Mouse (Mus musculus): ENCODE measurements at regions not wholly inside any gene's neighbourhood (a gene's known extent, or its start where the extent isn't known, plus 50 kb on each side); places are given as distances from the start of the nearest gene placed in this dataset.

DNA sequence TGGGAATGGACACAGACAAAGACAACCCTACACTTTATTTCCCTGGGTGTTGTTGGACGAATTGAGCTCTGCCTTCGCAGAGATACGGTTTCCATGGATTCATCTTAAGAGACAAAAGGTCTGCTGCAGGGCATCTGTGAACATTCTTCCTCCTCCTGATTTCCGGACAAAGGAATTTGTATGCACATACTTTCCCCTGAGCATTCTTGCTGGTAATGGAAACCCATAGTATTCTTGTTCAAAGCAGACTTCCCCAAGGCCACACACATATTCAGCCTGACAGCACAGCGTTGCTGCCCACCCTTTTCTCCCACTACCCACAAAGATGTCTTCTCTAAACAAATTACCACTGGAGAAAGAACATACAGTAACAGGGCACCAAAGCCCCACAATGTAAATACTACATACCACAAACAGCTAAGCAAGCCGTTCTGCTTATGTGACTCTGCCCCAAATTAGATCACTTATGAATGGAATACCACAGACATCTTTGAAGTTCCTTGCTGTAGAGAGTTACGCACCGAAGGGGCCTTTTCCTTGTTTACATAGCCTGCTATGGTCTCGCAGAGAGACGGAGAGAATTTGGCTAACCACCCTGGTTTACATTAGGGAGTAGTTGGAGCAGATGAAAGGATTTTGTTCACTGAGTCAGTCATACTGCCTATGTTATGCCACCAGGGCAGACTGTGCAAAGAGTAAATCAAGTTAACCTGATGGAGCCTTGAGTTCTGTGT lies 96.0 kb upstream of the Tas2r134 start:
- no peaks in the 10 kb centered on the region for H3K27me3 ChIP-seq (ENCODE audit: control insufficient read depth in 1 of 2, insufficient read depth in 2 of 2, low read length in 2 of 2)
- no peak overlapping the region for H3K9ac ChIP-seq (ENCODE audit: control insufficient read depth, low read depth, low read length, poor library complexity, severe bottlenecking)
- H3K27ac ChIP-seq (ENCODE audit: control insufficient read depth, low read depth, low read length) = no peak overlapping the region
- H3K4me3 ChIP-seq (ENCODE audit: control insufficient read depth in 1 of 2, insufficient read depth in 1 of 2, low read depth in 2 of 2, low read length in 2 of 2) = no peak overlapping the region
- no peaks in the 10 kb centered on the region for H3K9me3 ChIP-seq (replicated peaks; ENCODE audit: insufficient read depth, low read length)
- no peaks in the 10 kb centered on the region for H3K79me2 ChIP-seq (ENCODE audit: control insufficient read depth, insufficient read depth, low read length, poor library complexity)
- no peak for DNase-seq (ENCODE audit: low read depth, low spot score)
- no peaks in the 10 kb centered on the region for H3K4me1 ChIP-seq (ENCODE audit: control insufficient read depth in 1 of 2, insufficient read depth in 2 of 2, low read length in 2 of 2)
- no peaks in the 10 kb centered on the region for H3K36me3 ChIP-seq (ENCODE audit: control insufficient read depth in 1 of 2, insufficient read depth in 2 of 2, low read length in 2 of 2)
- TF ChIP-seq TBP (IDR thresholded peaks at IDR 0.05; ENCODE audit: low read depth, low read length) (no peak), EP300 (IDR thresholded peaks at IDR 0.05; ENCODE audit: low read depth in 1 of 2, low read length in 2 of 2) (no peak), POLR2A (IDR thresholded peaks at IDR 0.05; ENCODE audit: control insufficient read depth in 1 of 2, insufficient read depth in 1 of 2, low read depth in 1 of 2, low read length in 2 of 2, poor library complexity in 1 of 2) (no peak), USF1 (IDR thresholded peaks at IDR 0.05; ENCODE audit: low read depth, low read length) (no peak), UBTF (IDR thresholded peaks at IDR 0.05; ENCODE audit: borderline replicate concordance, insufficient read depth, low read depth, low read length) (no peak), RCOR1 (IDR thresholded peaks at IDR 0.05; ENCODE audit: low read depth, low read length) (no peak), E2F4 (IDR thresholded peaks at IDR 0.05; ENCODE audit: borderline replicate concordance, low read depth, low read length) (no peak), HCFC1 (IDR thresholded peaks at IDR 0.05; ENCODE audit: low read depth, low read length) (no peak), ETS1 (IDR thresholded peaks at IDR 0.05; ENCODE audit: low read depth, low read length) (no peak), MAX (IDR thresholded peaks at IDR 0.05; ENCODE audit: low read length) (no peak), POLR2AphosphoS2 (IDR thresholded peaks at IDR 0.05; ENCODE audit: low read length) (no peak), TAL1 (IDR thresholded peaks at IDR 0.05; ENCODE audit: low read length) (no peak), KAT2A (conservative IDR thresholded peaks at IDR 0.05; ENCODE audit: low read depth, low read length) (no peak), ZNF384 (IDR thresholded peaks at IDR 0.05; ENCODE audit: low read depth, low read length) (no peak), ZC3H11A (IDR thresholded peaks at IDR 0.05; ENCODE audit: low read depth, low read length) (no peak), BHLHE40 (IDR thresholded peaks at IDR 0.05; ENCODE audit: borderline replicate concordance, low read depth, low read length) (no peak), JUND (IDR thresholded peaks at IDR 0.05; ENCODE audit: low read depth, low read length) (no peak)

DNA sequence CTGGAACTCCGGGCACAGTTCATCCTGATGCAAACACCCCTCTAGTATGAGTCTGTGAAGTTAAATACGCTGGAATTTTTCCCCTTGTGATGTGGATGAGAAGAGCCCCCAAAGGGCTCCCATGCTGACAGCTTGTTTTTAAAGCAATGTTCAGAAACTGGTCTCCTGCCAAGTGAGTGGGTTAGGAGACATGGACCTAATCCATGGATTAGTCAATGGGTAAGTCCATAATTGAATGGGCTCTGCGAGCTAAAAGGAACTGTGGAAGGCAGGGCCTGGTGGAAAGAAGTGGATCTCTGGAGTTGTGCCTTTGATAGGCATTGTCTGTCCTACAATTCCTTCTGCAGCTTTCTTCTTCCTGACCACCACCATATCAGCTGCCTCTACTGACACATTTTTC lies 104.5 kb upstream of the Tas2r134 start:
- Histone ChIP-seq H3K4me1 (ENCODE audit: control insufficient read depth in 1 of 2, insufficient read depth in 2 of 2, low read length in 2 of 2) (peaks cover 0 to 3% of the 10 kb centered on the region in 2 experiments; a peak in 3 of 4 replicates), H3K9me3 (replicated peaks; ENCODE audit: insufficient read depth, low read length) (no peaks in the 10 kb centered on the region), H3K36me3 (ENCODE audit: control insufficient read depth in 1 of 2, insufficient read depth in 2 of 2, low read length in 2 of 2) (peaks cover 0 to 3% of the 10 kb centered on the region in 2 experiments; a peak in 2 of 4 replicates)

More for the DNA sequence above, 104.5 kb upstream of the Tas2r134 start:
- DNase-seq (ENCODE audit: low read depth, low spot score) = no peak
- TF ChIP-seq E2F4 (IDR thresholded peaks at IDR 0.05; ENCODE audit: borderline replicate concordance, low read depth, low read length) = no peak
- TF ChIP-seq SMC3 (IDR thresholded peaks at IDR 0.05; ENCODE audit: low read depth, low read length) = no peak
- no peak for TF ChIP-seq TCF12 (IDR thresholded peaks at IDR 0.05; ENCODE audit: low read depth, low read length)
- TF ChIP-seq CHD2 (IDR thresholded peaks at IDR 0.05; ENCODE audit: low read length) = no peak
- TF ChIP-seq ZC3H11A (IDR thresholded peaks at IDR 0.05; ENCODE audit: low read depth, low read length) = no peak
- TF ChIP-seq SIN3A (IDR thresholded peaks at IDR 0.05; ENCODE audit: low read length) = no peak
- TF ChIP-seq ZNF384 (IDR thresholded peaks at IDR 0.05; ENCODE audit: low read depth, low read length) = no peak
- TF ChIP-seq MYC (IDR thresholded peaks at IDR 0.05; ENCODE audit: low read depth, low read length) = no peak
- no peak for TF ChIP-seq GABPA (IDR thresholded peaks at IDR 0.05; ENCODE audit: low read depth, low read length)
- TF ChIP-seq RCOR1 (IDR thresholded peaks at IDR 0.05; ENCODE audit: low read depth, low read length) = no peak
- TF ChIP-seq USF1 (IDR thresholded peaks at IDR 0.05; ENCODE audit: low read depth, low read length) = no peak
- no peak for TF ChIP-seq MXI1 (IDR thresholded peaks at IDR 0.05; ENCODE audit: low read depth, low read length)
- Histone ChIP-seq H3K9ac (ENCODE audit: control insufficient read depth, low read depth, low read length, poor library complexity, severe bottlenecking) (no peak overlapping the region), H3K27me3 (ENCODE audit: control insufficient read depth in 1 of 2, insufficient read depth in 2 of 2, low read length in 2 of 2) (no peaks in the 10 kb centered on the region), H3K79me2 (ENCODE audit: control insufficient read depth, insufficient read depth, low read length, poor library complexity) (no peaks in the 10 kb centered on the region), H3K27ac (ENCODE audit: control insufficient read depth, low read depth, low read length) (no peak overlapping the region), H3K4me3 (ENCODE audit: control insufficient read depth in 1 of 2, insufficient read depth in 1 of 2, low read depth in 2 of 2, low read length in 2 of 2) (no peak overlapping the region)

Data from MEL (cell line).